Mouse (Mus musculus) urinary bladder, postnatal 25 days (tissue): ENCODE results near the gene Skp1a.
"Not testable (repeated sequence)": the region's sequence is repeated elsewhere in the genome, so short reads cannot be mapped to it uniquely, and the experiment has no call there.

ENCODE experiments used
- DNase-seq: peaks from one replicate; pipeline ENCODE4 v3.0.0; 2022; ENCODE audit warnings: low spot score

The Skp1a gene

DNA sequence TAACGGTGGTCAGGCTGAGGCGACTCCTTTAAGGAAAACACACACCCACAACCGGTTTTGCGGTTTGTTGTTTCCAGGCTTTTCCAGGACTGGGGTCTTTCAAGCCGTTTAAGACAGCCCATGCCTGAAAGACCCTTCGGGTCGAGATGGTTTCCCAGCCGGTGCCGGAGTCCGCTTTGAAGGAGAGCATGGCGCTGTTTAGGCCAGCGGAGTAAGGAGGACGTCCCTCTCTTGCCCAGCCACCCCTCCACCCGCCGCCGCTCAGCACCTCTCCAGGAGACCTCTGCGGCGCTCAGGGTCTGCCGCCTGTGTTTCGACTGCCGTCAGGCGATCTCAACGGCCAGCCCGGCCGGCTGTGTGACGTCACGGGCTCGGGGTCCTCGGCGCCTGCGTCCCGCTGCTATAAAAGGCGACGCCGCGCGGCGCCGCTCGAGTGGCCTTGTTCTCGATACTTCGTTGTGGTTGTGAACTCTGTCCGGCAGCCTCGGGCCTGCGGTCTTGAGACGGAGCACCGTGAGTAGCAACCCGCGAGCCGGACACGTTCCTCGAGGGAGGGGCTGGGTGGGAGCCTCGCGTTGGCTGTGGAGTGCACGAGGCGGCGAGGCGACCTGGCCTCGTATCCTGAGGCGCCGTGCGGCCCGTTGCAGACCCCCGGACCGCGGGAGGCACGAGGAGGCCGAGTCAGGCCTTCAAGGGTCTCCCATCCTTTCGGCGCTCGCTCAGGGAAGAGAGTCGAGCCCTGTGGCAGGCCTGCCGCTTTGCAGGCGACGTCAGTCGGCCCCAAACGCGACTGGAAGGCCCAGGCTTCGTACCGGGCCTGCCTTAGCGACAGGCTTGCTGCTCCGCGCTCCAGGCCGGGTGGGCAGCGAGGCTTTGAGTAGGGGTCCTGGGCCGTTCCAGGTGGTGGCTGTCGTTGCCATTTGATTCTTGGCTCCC lies at the start of gene Skp1a:
TSS of gene Skp1a (plus strand) at position 390 of the 936 bp plus-strand sequence.
- DNase-seq, result peak; percentile 95

DNA sequence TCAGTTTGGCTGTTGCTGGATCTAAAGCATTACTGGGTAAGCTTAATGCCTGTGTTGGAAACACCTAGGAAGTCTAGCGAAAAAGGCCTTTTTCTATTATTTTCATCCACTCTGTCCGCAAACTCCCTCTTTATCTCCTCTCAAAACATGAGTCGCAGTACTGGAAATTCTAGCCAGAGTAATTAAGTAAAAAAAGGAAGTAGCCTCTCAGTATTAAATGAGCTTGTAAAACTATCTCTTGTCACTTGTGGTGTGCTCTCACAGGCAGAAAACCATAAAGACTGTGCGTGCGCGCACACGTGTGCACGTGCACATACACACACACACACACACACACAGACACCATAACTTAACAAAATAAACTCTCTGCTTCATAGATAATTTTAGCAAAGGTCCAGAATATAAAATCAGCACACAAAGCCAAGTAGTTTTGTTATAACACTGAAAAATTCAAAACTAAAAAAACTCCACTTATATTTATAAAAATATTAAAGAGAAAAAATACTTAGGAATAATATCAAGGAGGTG lies 35.2 kb upstream of the Skp1a start:
- not testable (repeated sequence) for DNase-seq

DNA sequence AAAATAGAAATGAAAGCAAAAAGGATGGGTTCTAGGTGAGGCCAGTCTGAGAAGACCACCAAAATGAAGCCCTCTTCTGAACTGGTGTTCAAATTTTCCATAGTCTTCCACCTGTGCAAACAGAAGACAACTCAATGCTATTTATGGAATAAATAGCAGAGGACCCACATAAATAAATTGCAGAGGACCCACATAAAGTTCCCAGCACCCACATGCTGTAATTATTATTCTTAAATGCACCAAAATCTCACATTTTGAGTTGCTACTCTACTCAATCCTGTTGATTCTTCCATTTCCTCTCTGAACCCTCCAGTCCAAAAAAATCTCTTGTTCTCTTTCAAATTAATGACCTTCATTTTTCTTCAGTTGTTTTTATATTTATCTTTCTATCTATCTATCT lies 17.9 kb upstream of the Skp1a start, which contains the start of gene Olfr1371:
TSS of gene Olfr1371 (minus strand) at position 101 of the 400 bp plus-strand sequence.
- no peak for DNase-seq

DNA sequence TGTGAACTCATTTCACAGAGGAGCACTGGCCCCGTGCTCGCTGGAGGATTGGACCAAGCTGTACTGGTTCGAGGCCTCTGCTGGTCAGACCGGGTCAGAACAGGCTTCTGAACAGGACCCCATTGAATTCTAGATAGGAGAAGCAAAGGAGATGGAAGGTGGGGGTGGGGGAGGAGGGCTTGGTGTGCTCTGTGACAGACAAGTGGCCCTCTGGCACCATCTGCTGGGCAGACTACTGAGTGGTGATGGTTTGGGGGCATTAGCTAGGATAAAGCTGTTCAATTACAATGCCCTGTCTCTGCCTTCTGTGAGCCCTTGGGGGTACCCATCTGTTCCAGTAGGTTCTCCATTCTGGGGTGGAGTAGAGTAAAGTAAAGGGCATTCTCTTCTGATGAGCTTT lies 11.5 kb upstream of the Skp1a start:
- peak; percentile 63 for DNase-seq

DNA sequence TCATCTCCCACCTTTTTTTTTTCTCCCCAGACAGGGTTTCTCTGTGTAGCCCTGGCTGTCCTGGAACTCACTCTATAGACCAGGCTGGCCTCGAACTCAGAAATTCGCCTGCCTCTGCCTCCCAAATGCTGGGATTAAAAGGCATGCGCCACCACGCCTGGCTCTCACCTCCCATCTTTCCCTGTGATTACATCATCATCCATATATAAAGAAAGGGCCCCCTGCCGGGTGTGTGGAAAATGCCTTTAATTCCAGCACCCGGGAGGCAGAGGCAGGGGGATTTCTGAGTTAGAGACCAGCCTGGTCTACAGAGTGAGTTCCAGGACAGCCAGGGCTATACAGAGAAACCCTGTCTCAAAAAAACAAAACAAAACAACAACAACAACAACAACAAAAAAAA lies 9.9 kb upstream of the Skp1a start:
- DNase-seq, result not testable (repeated sequence)

DNA sequence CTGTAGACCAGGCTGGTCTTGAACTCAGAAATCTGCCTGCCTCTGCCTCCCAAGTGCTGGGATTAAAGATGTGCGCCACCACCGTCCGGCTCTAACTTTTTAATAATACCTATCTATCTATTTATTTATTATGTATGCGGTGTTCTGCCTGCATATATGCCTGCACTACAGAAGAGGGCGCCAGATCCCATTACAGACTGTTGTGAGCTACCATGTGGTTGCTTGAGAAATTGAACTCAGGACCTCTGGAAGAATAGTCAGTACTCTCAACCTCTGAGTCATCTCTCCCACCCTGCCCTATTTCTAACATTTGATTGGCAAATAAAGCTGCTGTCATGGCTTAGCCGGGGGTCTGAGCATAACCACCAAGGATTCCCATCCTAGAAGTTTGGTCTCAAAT lies 8.9 kb upstream of the Skp1a start:
- DNase-seq, result no peak

DNA sequence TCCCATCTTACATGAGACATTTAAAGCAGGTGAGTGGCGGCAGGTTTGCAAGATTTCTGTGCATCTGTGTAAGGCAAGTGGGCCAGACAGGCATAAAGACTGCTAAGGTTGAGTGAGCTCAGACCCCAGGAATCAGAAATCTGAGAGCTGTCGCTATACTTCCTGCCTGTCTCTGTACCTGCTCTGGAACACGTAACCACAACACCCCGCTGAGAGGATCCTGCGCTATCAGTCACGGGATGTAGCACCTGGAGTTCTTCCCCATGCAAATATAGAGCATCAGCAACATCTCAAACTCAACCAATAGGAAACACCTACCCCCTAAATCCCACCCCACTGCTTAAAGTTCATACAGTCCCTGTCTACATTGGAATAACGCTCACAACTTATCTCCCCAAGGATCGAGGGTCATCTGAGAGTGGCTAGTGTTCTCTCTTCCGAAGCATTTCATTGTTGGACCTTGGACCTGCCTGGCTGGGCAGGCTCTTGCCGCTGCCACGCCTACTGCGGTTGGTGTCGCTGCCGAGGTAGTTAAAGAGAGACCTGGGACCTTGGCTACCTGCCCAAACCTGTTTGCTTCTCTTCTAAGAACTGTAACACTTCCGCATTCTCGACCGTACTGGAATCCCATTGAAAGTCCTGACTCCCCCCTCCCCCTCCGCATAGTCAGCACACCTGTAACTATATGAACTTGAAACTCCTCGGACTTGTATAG lies 7.7 kb upstream of the Skp1a start:
- peak; percentile 66 for DNase-seq

DNA sequence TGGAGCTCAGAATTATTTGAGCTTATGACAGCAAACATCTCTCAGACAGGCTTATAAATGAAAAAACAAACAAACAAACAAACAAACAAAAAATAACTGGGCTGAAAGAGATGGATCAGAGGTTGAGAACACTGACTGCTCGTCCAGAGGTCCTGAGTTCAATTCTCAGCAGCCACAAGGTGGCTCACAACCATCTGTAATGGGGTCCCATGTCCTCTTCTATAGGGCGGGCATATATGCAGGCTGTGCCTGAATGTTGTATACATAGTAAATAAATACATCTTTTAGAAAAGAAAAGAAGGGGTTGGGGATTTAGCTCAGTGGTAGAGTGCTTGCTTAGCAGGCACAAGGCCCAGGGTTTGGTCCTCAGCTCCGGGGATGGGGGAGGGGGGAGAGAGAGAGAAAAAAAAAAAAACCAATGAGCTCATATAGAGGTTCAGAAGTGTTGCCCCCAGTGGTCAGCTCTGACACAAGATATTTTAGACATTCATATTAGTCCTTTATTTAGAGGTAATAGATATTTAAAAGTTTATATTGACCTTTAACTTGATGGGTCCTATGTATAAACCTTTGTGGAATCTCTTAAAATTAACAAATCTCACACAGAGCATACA lies 5.7 kb upstream of the Skp1a start:
- no peak for DNase-seq

DNA sequence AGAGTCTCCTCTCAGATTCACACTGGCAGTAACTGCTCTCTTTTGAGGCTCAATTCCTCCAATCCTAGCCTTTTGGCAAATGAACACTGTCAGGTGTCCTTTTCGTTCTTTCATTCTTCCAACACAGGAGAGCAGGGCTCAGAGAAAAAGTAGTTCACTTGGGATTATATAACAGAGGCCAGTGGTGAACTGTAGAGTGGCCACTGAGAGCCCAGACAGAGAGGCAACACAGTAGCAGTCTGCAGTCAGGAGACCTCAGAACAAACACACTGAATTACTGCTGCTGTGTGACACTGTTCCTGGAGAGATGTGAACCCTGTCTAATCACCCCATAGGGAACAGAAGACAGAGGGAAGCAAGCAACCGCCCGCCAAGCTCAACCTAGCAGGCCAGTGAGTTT lies 4.7 kb upstream of the Skp1a start:
- no peak for DNase-seq

DNA sequence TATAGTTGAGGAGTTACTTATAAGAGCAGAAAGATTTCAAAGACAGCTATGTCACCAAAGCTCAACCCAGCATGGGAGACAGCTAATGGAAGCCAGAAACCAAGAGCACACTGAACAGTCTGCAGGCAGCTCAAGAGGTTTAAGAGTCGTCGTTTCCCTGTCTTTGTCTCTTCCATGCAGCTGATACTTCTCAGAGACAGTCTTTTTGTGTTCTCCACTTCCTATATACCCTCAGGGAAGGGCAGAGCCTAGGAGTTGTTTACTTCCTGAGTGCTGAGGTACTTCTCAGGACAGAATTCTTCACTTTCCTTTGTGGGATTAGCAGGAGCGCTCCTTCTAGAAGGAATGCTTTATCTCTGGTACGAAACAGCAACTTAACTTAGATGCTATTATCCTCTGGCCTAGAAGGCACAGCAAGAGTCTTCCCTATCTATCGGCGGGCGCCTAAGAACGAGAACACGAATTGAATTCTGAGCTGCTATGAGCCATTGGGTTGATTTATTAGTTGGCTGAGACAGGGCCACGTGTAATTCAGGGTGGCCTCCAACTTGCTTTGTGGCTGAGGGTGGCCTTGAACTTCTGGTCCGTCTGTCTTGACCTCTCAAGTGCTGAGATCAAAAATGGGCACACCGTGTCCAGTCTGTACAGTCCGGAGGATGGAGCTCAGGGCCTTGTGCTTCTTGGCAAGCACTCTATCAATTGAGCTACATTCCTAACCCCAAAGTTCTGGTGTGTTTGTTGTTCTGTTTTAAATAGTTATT lies 4.1 kb upstream of the Skp1a start:
- no peak for DNase-seq

DNA sequence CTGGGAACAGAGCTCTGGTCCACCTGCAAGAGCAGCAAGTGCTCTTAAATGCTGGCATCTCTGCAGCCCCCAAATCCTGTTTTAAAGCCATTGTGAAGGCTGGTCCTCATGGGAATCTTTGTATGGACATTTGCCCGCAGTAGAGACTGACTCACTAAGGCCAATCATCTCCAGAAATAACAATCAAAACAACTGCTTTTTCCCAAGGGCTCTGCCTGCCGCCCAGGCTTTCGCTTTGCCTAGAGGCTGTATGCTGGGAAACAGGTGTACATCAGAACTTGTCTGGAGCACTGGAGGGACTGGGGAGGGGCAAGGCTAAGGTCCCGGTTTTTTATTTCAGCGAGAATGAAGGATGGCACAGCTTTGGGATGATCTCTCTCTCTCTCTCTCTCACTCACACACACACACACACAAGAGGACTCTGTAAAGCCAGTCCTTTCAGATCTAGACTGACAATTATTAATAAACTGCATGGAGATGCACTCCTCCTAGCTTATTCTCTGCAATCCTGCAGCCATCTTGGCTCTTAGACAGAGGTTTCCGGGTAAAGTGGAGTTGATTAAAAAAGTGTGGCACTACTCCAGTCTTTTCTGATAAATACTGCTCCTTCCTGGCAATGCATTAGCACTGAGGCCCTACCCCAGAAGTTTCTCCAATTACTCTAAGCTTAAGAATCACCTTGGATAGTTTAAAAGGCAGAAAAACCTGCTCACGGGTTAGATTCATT lies 2.9 kb upstream of the Skp1a start:
- DNase-seq, result no peak

DNA sequence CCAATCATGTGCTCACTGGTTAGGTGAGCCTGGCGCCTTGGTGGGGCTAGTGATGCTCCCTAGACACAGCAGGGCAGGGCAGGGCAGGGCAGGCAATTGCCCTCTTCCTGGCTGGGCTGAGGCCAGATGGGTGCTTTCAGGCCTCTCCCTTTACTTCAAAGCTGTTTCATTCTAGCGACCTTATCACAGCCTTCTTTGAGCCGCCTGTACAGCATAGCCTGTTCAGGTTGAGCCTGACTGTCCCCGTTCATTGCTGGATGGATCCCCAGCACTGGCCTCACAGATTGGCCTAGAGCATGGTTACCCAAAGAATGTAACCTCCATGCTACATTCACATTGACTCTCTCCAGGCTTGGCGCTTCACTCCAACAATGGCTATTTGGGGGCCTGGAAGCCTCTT lies 1.1 kb upstream of the Skp1a start:
- DNase-seq, result no peak

DNA sequence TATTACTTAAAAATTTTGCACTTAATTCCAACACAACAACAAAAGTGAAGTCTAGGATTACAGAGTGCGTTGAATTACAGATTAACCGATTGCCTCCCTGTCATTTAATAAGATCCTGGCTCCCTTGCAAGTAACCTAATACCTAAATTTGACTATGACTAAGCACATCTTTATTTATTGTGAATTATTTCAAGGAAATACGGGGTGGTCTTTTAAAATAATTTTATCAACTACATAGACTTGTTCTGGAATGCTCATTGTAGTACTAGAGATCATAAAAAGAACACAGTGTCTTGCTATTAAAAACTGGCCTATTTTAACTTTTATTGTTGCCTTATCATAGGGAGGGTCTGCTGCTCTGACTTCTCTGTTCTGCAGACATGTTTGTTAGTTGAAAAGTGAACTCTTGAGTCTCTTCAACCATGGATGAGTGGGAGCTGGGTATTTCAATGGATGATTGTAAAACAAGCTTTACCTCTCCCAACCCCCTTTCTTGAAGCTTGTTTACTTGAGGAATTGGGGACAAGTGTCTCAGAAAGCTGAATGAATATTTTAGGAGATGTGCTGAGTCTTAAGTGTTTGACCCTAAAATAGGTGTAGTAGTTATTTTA lies 1.4 kb downstream of the Skp1a start:
- no peak for DNase-seq

DNA sequence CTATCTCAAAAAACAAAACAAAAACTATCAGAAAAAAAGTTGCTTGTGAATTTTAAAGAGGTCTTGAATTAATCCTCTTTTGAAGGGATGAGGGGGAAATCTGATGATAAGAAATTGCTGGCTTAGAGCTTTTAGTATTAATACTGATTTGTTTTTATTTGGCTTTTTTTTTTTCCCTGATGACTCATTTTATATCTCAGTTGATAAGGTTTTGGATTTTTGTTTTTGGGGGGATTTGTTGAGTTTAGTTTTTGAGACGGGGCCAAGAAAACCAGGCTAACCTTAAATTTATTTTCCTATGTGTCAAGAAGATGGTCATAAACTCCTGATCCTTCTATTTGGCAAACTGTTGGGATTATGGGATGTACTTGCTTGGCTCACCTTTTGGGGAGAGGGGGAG lies 2.1 kb downstream of the Skp1a start:
- DNase-seq, result no peak

DNA sequence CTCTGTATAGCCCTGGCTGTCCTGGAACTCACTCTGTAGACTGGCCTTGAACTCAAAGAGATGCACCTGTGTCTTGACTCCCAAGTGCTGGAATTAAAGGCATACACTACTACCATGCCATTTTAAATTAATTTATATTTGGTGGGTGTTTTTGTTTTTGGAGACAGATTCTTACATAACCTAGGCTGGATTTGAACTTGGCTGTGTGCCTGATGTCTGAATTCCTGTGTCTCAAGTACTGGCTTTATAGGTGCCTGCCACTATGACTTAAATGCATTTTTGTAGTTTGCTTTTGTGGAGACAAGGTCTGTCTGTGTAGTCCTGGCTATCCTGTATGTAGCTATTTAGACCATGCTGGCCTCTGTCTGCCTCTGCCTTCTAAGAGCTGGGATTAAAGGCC lies 2.7 kb downstream of the Skp1a start:
- no peak for DNase-seq

DNA sequence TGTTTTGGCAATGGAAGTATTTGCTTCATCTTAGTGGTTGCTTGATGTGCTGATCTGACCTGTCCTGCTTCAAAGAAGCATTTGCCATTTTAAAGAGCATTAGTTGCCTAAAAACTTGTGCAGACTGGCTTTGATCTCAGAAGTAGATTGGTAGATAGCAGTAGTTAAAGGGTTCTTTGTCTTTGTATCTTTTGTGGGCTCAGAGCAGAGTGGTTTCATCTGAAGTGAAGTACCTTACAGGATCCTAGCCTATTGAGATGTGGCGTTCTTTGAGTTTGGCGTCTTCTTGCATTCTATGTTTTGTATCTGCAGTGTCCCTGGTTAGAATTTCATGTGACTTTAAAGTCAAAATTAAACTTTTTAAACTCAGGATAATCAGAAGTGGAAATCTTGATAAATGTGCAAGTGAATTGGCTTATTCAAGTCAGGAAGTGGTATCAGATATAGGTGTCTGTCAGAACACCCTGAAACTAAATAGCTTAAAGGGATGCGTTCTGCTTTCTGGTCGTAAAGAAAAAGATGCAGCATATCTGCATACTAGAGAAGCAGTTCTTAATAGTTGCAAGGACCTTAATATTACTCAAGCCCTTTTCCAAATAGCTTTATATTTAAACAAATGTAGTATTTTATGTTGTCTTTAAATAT lies 9.2 kb downstream of the Skp1a start:
- DNase-seq, result no peak

DNA sequence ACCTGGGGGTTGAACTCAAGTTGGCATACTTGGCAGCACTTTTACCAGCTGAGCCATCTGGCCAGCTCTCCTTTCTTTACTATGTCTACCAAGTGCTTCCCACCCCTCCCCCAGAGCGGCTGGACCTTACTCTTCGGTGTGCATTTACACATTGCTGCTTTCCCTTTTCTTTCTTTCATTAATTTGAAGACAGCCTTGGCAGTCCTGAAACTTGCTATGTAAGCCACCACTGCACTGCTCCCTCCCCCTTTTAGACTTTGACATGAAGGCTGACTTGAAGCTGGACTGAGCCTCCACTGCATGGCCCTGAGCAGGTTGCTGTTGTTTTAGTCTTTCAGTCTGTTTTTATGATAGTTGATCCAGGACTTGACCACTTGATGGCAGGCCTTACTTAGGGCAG lies 17.7 kb downstream of the Skp1a start:
- DNase-seq, result no peak

DNA sequence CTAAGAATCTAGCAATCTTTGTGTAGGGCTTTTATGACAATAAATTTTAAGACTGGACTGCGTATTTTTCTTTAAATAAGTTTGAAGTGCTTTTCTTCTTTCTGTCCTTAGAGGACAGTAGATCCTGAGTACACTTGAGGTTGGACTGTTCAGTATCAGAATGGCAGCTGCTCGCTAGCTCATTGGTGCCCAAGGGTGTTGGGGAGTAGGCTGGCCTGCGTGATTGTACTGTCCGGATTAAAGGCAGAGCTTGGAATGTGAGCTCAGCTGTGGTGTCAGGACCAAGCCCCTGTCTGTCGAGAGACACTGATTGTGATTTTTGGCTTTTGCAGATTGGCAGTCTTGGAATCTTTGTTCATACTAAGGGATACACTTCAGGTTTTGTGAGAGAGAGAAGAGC lies 20.0 kb downstream of the Skp1a start:
- DNase-seq, result no peak

DNA sequence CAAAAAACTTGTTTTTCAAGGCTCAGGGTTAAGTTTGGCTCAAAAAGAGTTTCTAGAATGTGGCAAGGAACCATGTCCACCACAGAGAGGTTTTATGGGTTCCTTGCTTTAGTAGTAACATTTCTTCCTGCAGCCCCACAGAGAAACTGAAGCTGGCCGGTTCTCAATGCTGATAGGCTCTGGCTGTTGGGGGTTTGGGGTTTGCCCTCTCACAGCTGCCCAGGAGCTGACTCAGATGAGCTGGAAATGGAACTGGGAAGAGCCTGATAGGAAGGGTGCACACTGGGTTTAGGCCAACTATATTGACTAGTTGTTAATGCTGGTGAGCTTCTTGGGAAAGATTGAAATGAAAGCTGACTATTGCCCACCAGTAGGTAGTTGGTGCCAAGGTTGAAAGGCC lies 20.9 kb downstream of the Skp1a start:
- DNase-seq, result no peak
